Mouse (Mus musculus) hindbrain, postnatal 0 days (tissue): ENCODE results near the gene Vcp. TPM values are rescaled to one million over a fixed set of nuclear protein-coding genes. Genes with fewer than 3 reads are reported as not detected.
"Not testable (repeated sequence)": the region's sequence is repeated elsewhere in the genome, so short reads cannot be mapped to it uniquely, and the experiment has no call there.

Experiments
- ATAC-seq: fragments of 200-750 bp; cut with Nextera tagmentation; 2 replicates; pipeline ENCODE4 v1.8.0; 2017; ENCODE audit warnings: mild to moderate bottlenecking, moderate TSS enrichment, moderate library complexity
- DNase-seq: peaks from one replicate; pipeline ENCODE4 v3.0.0-alpha.2; 2015; ENCODE audit warnings: low spot score
- H3K27ac ChIP-seq: fragments of 300-500 bp; sonication (generic); 2 replicates; pipeline ENCODE4 v1.5.1; 2014; ENCODE audit warnings: mild to moderate bottlenecking
- H3K27me3 ChIP-seq: fragments of 300-500 bp; sonication (generic); 2 replicates; pipeline ENCODE4 v1.6.1; 2014; ENCODE audit warnings: low read length, mixed read lengths; ENCODE audit not compliant: insufficient read depth
- H3K36me3 ChIP-seq: fragments of 300-500 bp; sonication (generic); 2 replicates; pipeline ENCODE4 v1.6.1; 2014; ENCODE audit warnings: low read length, mixed read lengths; ENCODE audit not compliant: insufficient read depth
- H3K4me1 ChIP-seq: fragments of 300-500 bp; sonication (generic); 2 replicates; pipeline ENCODE4 v1.6.1; 2014; ENCODE audit warnings: antibody characterized with exemption, low read length, mixed read lengths; ENCODE audit not compliant: insufficient read depth
- H3K4me2 ChIP-seq: fragments of 300-500 bp; sonication (generic); 2 replicates; pipeline ENCODE4 v1.6.1; 2014; ENCODE audit warnings: low read depth, mild to moderate bottlenecking, low read length, moderate library complexity, mixed read lengths
- H3K4me3 ChIP-seq: fragments of 300-500 bp; sonication (generic); 2 replicates; pipeline ENCODE4 v1.5.1; 2014; ENCODE audit warnings: low read length
- H3K9ac ChIP-seq: fragments of 300-500 bp; sonication (generic); replicated peaks from 2 replicates; pipeline ENCODE4 v1.6.1; 2014; ENCODE audit warnings: mild to moderate bottlenecking, low read length, moderate library complexity, mixed read lengths
- H3K9me3 ChIP-seq: fragments of 300-500 bp; sonication (generic); 2 replicates; pipeline ENCODE4 v1.6.1; 2016; ENCODE audit warnings: low read length, mixed read lengths
- CTCF ChIP-seq: IDR thresholded peaks from 2 replicates; pipeline ENCODE4 v1.5.1; 2016; ENCODE audit warnings: antibody characterized with exemption, control low read depth, low read depth
- WGBS: fragments of 180-500 bp; shearing (Covaris S2); extraction: QIAGEN DNeasy Blood & Tissue Kit; methylation state at CpG from one replicate; pipeline ENCODE4 v1.1.7; 2014; 5-methylcytosine and 5-hydroxymethylcytosine counted together
- polyA plus RNA-seq: library from polyadenylated mRNA; unstranded; fragments of >200 nt; fragmentation: Nextera tagmentation; extraction: Ambion mirVana; gene quantifications from 2 replicates; pipeline ENCODE4 v1.2.1, GENCODE M21; 2015
- total RNA-seq: library from RNA; depleted of rRNA; stranded (reverse); fragments of >200 nt; gene quantifications from 2 replicates; pipeline ENCODE4 v1.2.3, GENCODE M21; 2014; rRNA removed

Gene Vcp
- total RNA-seq (187 and 191 TPM in 2 replicates), polyA plus RNA-seq (445 and 455 TPM in 2 replicates)

GRCm38 (mm10) chr4:43000141-43000986 is at the start of gene Vcp:
Gene Vcp, minus strand, starts transcription at chr4:43000507.
- H3K9ac ChIP-seq, result peak within 1 kb of the TSS; percentile 97
- not testable (repeated sequence) for H3K36me3 ChIP-seq, H3K9me3 ChIP-seq, H3K27me3 ChIP-seq
- ATAC-seq (peak; percentile 99), DNase-seq (peak; percentile 99)
- 1% methylated on average over 46 of the region's 56 CpGs for WGBS
- H3K4me2 ChIP-seq, result peak within 1 kb of the TSS; percentile 93
- peaks cover 16% of the 10 kb centered on the region for H3K4me1 ChIP-seq
- H3K27ac ChIP-seq, result peak within 1 kb of the TSS; percentile 99
- peak within 1 kb of the TSS; percentile 96 for H3K4me3 ChIP-seq

- peak; percentile 89 for TF ChIP-seq CTCF
- WGBS, result 8% methylated on average over 5 of the region's 5 CpGs
- Histone ChIP-seq H3K9me3 (no peaks in the 10 kb centered on the region), H3K27ac (no peak overlapping the region), H3K4me2 (no peak overlapping the region; the same call in 1 of the 2 replicates), H3K4me1 (peaks cover 4% of the 10 kb centered on the region), H3K4me3 (no peak overlapping the region), H3K36me3 (no peaks in the 10 kb centered on the region), H3K27me3 (no peaks in the 10 kb centered on the region), H3K9ac (no peak overlapping the region)
- no peak for ATAC-seq
- peak; percentile 95 for DNase-seq
Observed at GRCm38 (mm10) chr4:43047231-43047630, 46.9 kb upstream of the Vcp start.

GRCm38 (mm10) chr4:43046607-43047006 is 46.3 kb upstream of the Vcp start:
- no peak for DNase-seq
- Histone ChIP-seq H3K4me1 (peaks cover 4% of the 10 kb centered on the region), H3K27ac (no peak overlapping the region), H3K4me3 (no peak overlapping the region), H3K36me3 (no peaks in the 10 kb centered on the region), H3K27me3 (no peaks in the 10 kb centered on the region), H3K9me3 (no peaks in the 10 kb centered on the region), H3K4me2 (peak overlapping the region; percentile 70; the same call in 1 of the 2 replicates), H3K9ac (no peak overlapping the region)
- 59% methylated on average over 5 of the region's 5 CpGs for WGBS
- no peak for TF ChIP-seq CTCF
- no peak for ATAC-seq

- Histone ChIP-seq H3K27me3 (no peaks in the 10 kb centered on the region), H3K4me3 (peak within 1 kb of the TSS; percentile 51), H3K36me3 (no peaks in the 10 kb centered on the region), H3K4me1 (peaks cover 4% of the 10 kb centered on the region), H3K9ac (peak within 1 kb of the TSS; percentile 48), H3K9me3 (no peaks in the 10 kb centered on the region), H3K4me2 (peak within 1 kb of the TSS; percentile 70), H3K27ac (peak within 1 kb of the TSS; percentile 79)
- WGBS, result under 1% methylated on average over 31 of the region's 33 CpGs
- ATAC-seq (peak; percentile 92), DNase-seq (peak; percentile 97)
- peak; percentile 20; the same call in 1 of the 2 replicates for TF ChIP-seq CTCF
Observed at GRCm38 (mm10) chr4:43045659-43046302, 45.5 kb upstream of the Vcp start, which contains the start of gene Fam214b. Gene Fam214b, minus strand, starts transcription at chr4:43046220.

- ATAC-seq (peak; percentile 0; the same call in 1 of the 2 replicates), DNase-seq (no peak)
- Histone ChIP-seq H3K4me1 (peaks cover 4% of the 10 kb centered on the region), H3K36me3 (no peaks in the 10 kb centered on the region), H3K27me3 (no peaks in the 10 kb centered on the region), H3K4me3 (peak overlapping the region; percentile 51), H3K4me2 (peak overlapping the region; percentile 70), H3K9me3 (no peaks in the 10 kb centered on the region), H3K27ac (peak overlapping the region; percentile 79), H3K9ac (peak overlapping the region; percentile 48)
- 2% methylated on average over 13 of the region's 13 CpGs for WGBS
- TF ChIP-seq CTCF, result no peak
Observed at GRCm38 (mm10) chr4:43045285-43045658, 45.0 kb upstream of the Vcp start.

- Histone ChIP-seq H3K9ac (peak overlapping the region; percentile 48; the same call in 1 of the 2 replicates), H3K27me3 (no peaks in the 10 kb centered on the region), H3K27ac (peak overlapping the region; percentile 79), H3K9me3 (no peaks in the 10 kb centered on the region), H3K36me3 (no peaks in the 10 kb centered on the region), H3K4me2 (peak overlapping the region; percentile 70), H3K4me3 (peak overlapping the region; percentile 51), H3K4me1 (peaks cover 4% of the 10 kb centered on the region)
- WGBS, result 5% methylated on average over 4 of the region's 4 CpGs
- no peak for TF ChIP-seq CTCF
- DNase-seq, result peak; percentile 17
- no peak for ATAC-seq
Observed at GRCm38 (mm10) chr4:43044673-43045072, 44.4 kb upstream of the Vcp start.
